18 mouse cellular contexts compared by ENCODE assay signal in genomic region chr2:3682699-3683098, GRCm38 (mm10).
DNase-seq lines count a peak whose midpoint lies in the region; ATAC-seq and TF ChIP-seq lines count a peak whose summit lies in the region.
"Had no signal": no experiment of that assay in that cellular context is flagged by ENCODE, and none has a peak within 500 bp of the region (broad histone marks: within the 10 kb centered on the region; RNA-seq: fewer than 3 reads in every experiment).

No protein-coding gene starts in this region.

- no peak overlapping the region for H3K4me2 ChIP-seq in hindbrain, embryonic 12.5 days (replicated peaks)
- H3K4me2 ChIP-seq in hindbrain, postnatal 0 days (ENCODE audit: low read depth, low read length): no peak overlapping the region
- H3K4me2 ChIP-seq in midbrain, embryonic 12.5 days (replicated peaks): no peak overlapping the region
- no peak overlapping the region for H3K4me2 ChIP-seq in midbrain, embryonic 11.5 days
- H3K4me2 ChIP-seq in hindbrain, embryonic 14.5 days (replicated peaks): no peak overlapping the region
- H3K4me2 ChIP-seq in hindbrain, embryonic 15.5 days: no peak overlapping the region
- H3K4me2 ChIP-seq: forebrain, embryonic 12.5 days; heart, embryonic 11.5 days; heart, embryonic 15.5 days had no signal

- peaks cover 16% of the 10 kb centered on the region for H3K4me1 ChIP-seq in hindbrain, embryonic 12.5 days
- peaks cover 11% of the 10 kb centered on the region; the same call in 1 of the 2 replicates for H3K4me1 ChIP-seq in hindbrain, postnatal 0 days (ENCODE audit: insufficient read depth, low read length)
- H3K4me1 ChIP-seq in midbrain, embryonic 12.5 days: peaks cover 16% of the 10 kb centered on the region
- peaks cover 9% of the 10 kb centered on the region for H3K4me1 ChIP-seq in midbrain, embryonic 11.5 days (ENCODE audit: control insufficient read depth, insufficient read depth, low read length)
- peaks cover 14% of the 10 kb centered on the region; the same call in 1 of the 2 replicates for H3K4me1 ChIP-seq in hindbrain, embryonic 14.5 days (replicated peaks; ENCODE audit: control insufficient read depth, insufficient read depth, low read length)
- H3K4me1 ChIP-seq in hindbrain, embryonic 15.5 days (replicated peaks): peaks cover 17% of the 10 kb centered on the region
- H3K4me1 ChIP-seq: heart, embryonic 15.5 days had no signal

- no peaks in the 10 kb centered on the region for H3K9me3 ChIP-seq in hindbrain, embryonic 12.5 days (replicated peaks)
- no peaks in the 10 kb centered on the region for H3K9me3 ChIP-seq in hindbrain, postnatal 0 days (ENCODE audit: low read length)
- no peaks in the 10 kb centered on the region for H3K9me3 ChIP-seq in midbrain, embryonic 12.5 days
- H3K9me3 ChIP-seq in midbrain, embryonic 11.5 days (ENCODE audit: control insufficient read depth, low read length): no peaks in the 10 kb centered on the region
- 0 out of 2 replicates have a peak, but pooled peaks cover 3% of the 10 kb centered on the region for H3K9me3 ChIP-seq in hindbrain, embryonic 14.5 days (ENCODE audit: control insufficient read depth, low read length)
- H3K9me3 ChIP-seq in hindbrain, embryonic 15.5 days: no peaks in the 10 kb centered on the region
- H3K9me3 ChIP-seq: embryonic facial prominence, embryonic 13.5 days; forebrain, embryonic 12.5 days; heart, embryonic 15.5 days had no signal

- DNase-seq in hindbrain, postnatal 0 days (ENCODE audit: low spot score): no peak
- DNase-seq in midbrain, embryonic 11.5 days (ENCODE audit: low spot score, missing footprints): no peak
- no peak for DNase-seq in hindbrain, embryonic 14.5 days (ENCODE audit: low spot score)
- DNase-seq: adrenal gland, adult 2 months; adrenal gland, postnatal 25 days; cerebellum, adult 18-20 months; cerebellum, adult 9-11 months; embryo, embryonic 11 days; gastrocnemius, postnatal 10 days; heart, adult 2 months; heart, postnatal 14 days had no signal

- ATAC-seq in hindbrain, embryonic 12.5 days (ENCODE audit: low FRiP score): 0 out of 2 replicates have a peak, but pooled peaks have one; percentile 42
- ATAC-seq in hindbrain, postnatal 0 days: no peak
- ATAC-seq in midbrain, embryonic 12.5 days (ENCODE audit: low FRiP score, low read depth): no peak
- ATAC-seq in midbrain, embryonic 11.5 days (ENCODE audit: low FRiP score): no peak
- 0 out of 2 replicates have a peak, but pooled peaks have one; percentile 21 for ATAC-seq in hindbrain, embryonic 14.5 days (ENCODE audit: low FRiP score)
- ATAC-seq in hindbrain, embryonic 15.5 days (ENCODE audit: low FRiP score, low read depth): peak; percentile 19; the same call in 1 of the 2 replicates

- no peaks in the 10 kb centered on the region for H3K36me3 ChIP-seq in hindbrain, embryonic 12.5 days
- H3K36me3 ChIP-seq in hindbrain, postnatal 0 days (ENCODE audit: insufficient read depth, low read length): no peaks in the 10 kb centered on the region
- H3K36me3 ChIP-seq in midbrain, embryonic 12.5 days: no peaks in the 10 kb centered on the region
- H3K36me3 ChIP-seq in midbrain, embryonic 11.5 days (ENCODE audit: control insufficient read depth, insufficient read depth, low read length): no peaks in the 10 kb centered on the region
- H3K36me3 ChIP-seq in hindbrain, embryonic 14.5 days (replicated peaks; ENCODE audit: control insufficient read depth, insufficient read depth): no peaks in the 10 kb centered on the region
- no peaks in the 10 kb centered on the region for H3K36me3 ChIP-seq in hindbrain, embryonic 15.5 days
- H3K36me3 ChIP-seq: embryonic facial prominence, embryonic 13.5 days; forebrain, embryonic 12.5 days; heart, embryonic 15.5 days had no signal

- no peaks in the 10 kb centered on the region for H3K27me3 ChIP-seq in hindbrain, embryonic 12.5 days
- no peaks in the 10 kb centered on the region for H3K27me3 ChIP-seq in hindbrain, postnatal 0 days (ENCODE audit: insufficient read depth, low read length)
- no peaks in the 10 kb centered on the region for H3K27me3 ChIP-seq in midbrain, embryonic 12.5 days
- H3K27me3 ChIP-seq in midbrain, embryonic 11.5 days (ENCODE audit: control insufficient read depth, insufficient read depth, low read length): no peaks in the 10 kb centered on the region
- H3K27me3 ChIP-seq in hindbrain, embryonic 14.5 days (ENCODE audit: control insufficient read depth, insufficient read depth, low read length): no peaks in the 10 kb centered on the region
- H3K27me3 ChIP-seq in hindbrain, embryonic 15.5 days: no peaks in the 10 kb centered on the region
- H3K27me3 ChIP-seq: embryonic facial prominence, embryonic 13.5 days; forebrain, embryonic 12.5 days; heart, embryonic 15.5 days had no signal

- peak overlapping the region; percentile 81; the same call in 1 of the 2 replicates for H3K27ac ChIP-seq in hindbrain, embryonic 12.5 days
- H3K27ac ChIP-seq in hindbrain, postnatal 0 days: no peak overlapping the region
- H3K27ac ChIP-seq in midbrain, embryonic 12.5 days (replicated peaks): peak overlapping the region; percentile 75; the same call in 1 of the 2 replicates
- H3K27ac ChIP-seq in midbrain, embryonic 11.5 days (ENCODE audit: low read depth, low read length): no peak overlapping the region
- peak overlapping the region; percentile 14; the same call in 1 of the 2 replicates for H3K27ac ChIP-seq in hindbrain, embryonic 14.5 days
- no peak overlapping the region for H3K27ac ChIP-seq in hindbrain, embryonic 15.5 days (replicated peaks)
- H3K27ac ChIP-seq: forebrain, embryonic 12.5 days; heart, adult 2 months; heart, embryonic 15.5 days had no signal

- no peak overlapping the region for H3K9ac ChIP-seq in hindbrain, embryonic 12.5 days
- no peak overlapping the region for H3K9ac ChIP-seq in hindbrain, postnatal 0 days (replicated peaks; ENCODE audit: low read length)
- no peak overlapping the region for H3K9ac ChIP-seq in midbrain, embryonic 12.5 days (replicated peaks)
- no peak overlapping the region for H3K9ac ChIP-seq in midbrain, embryonic 11.5 days (ENCODE audit: low read length)
- no peak overlapping the region for H3K9ac ChIP-seq in hindbrain, embryonic 14.5 days
- no peak overlapping the region for H3K9ac ChIP-seq in hindbrain, embryonic 15.5 days
- H3K9ac ChIP-seq: embryonic facial prominence, embryonic 13.5 days; forebrain, embryonic 12.5 days; heart, embryonic 15.5 days had no signal

- no peak for TF ChIP-seq CTCF in hindbrain, postnatal 0 days (IDR thresholded peaks at IDR 0.05; ENCODE audit: low read depth)

- WGBS in hindbrain, embryonic 12.5 days: 57% methylated on average over 4 of the region's 4 CpGs
- WGBS in hindbrain, postnatal 0 days: 57% methylated on average over 4 of the region's 4 CpGs
- WGBS in midbrain, embryonic 12.5 days: 72% methylated on average over 4 of the region's 4 CpGs
- WGBS in midbrain, embryonic 11.5 days: 68% methylated on average over 4 of the region's 4 CpGs
- WGBS in hindbrain, embryonic 14.5 days: 61% methylated on average over 4 of the region's 4 CpGs
- 65% methylated on average over 4 of the region's 4 CpGs for WGBS in hindbrain, embryonic 15.5 days

- H3K4me3 ChIP-seq in hindbrain, embryonic 12.5 days: no peak overlapping the region
- H3K4me3 ChIP-seq in hindbrain, postnatal 0 days (ENCODE audit: low read length): no peak overlapping the region
- H3K4me3 ChIP-seq in midbrain, embryonic 12.5 days: no peak overlapping the region
- H3K4me3 ChIP-seq in midbrain, embryonic 11.5 days (ENCODE audit: low read depth, low read length): no peak overlapping the region
- no peak overlapping the region for H3K4me3 ChIP-seq in hindbrain, embryonic 14.5 days (replicated peaks; ENCODE audit: low read length)
- no peak overlapping the region for H3K4me3 ChIP-seq in hindbrain, embryonic 15.5 days
- H3K4me3 ChIP-seq: embryonic facial prominence, embryonic 13.5 days; forebrain, embryonic 12.5 days; heart, adult 2 months; heart, embryonic 15.5 days had no signal

Comparison
In these comparisons a context has a peak if more than half of its experiments do, and no peak if none do; other contexts are left out.
1. ATAC-seq: peak in hindbrain, embryonic 12.5 days (single experiment), hindbrain, embryonic 14.5 days (single experiment) and hindbrain, embryonic 15.5 days (single experiment); none in hindbrain, postnatal 0 days (single experiment), midbrain, embryonic 12.5 days (single experiment) and midbrain, embryonic 11.5 days (single experiment).
2. H3K27ac ChIP-seq: peak in hindbrain, embryonic 12.5 days (single experiment), midbrain, embryonic 12.5 days (single experiment) and hindbrain, embryonic 14.5 days (single experiment); none in hindbrain, postnatal 0 days (single experiment), midbrain, embryonic 11.5 days (single experiment) and hindbrain, embryonic 15.5 days (single experiment).